Mouse (Mus musculus): ENCODE results near the gene Chrne. TPM values are rescaled to one million over a fixed set of nuclear protein-coding genes. Genes with fewer than 3 reads are reported as not detected.

The Chrne gene
- polyA plus RNA-seq, 1 experiment = 0.07 TPM

Other genes starting within 250 kb of the Chrne start
- 11.9 and 12.4 TPM in 2 replicates for gene Pelp1, start 209.2 kb downstream of the Chrne start, polyA plus RNA-seq (2012; rRNA removed)
- gene Arrb2, start 186.6 kb downstream of the Chrne start, polyA plus RNA-seq (2012; rRNA removed) = 31.7 and 36.2 TPM in 2 replicates
- 28.0 and 31.7 TPM in 2 replicates for gene Med11, start 167.3 kb downstream of the Chrne start, polyA plus RNA-seq (2012; rRNA removed)
- 4.6 and 5.0 TPM in 2 replicates for gene Zmynd15, start 159.8 kb downstream of the Chrne start, polyA plus RNA-seq (2012; rRNA removed)
- gene Cxcl16, start 159.2 kb downstream of the Chrne start, polyA plus RNA-seq (2012; rRNA removed) = 31.8 and 40.5 TPM in 2 replicates
- gene Tm4sf5, start 114.0 kb downstream of the Chrne start, polyA plus RNA-seq (2012; rRNA removed) = 168 and 625 TPM in 2 replicates
- 0.19 TPM in 1 of 2 replicates, not detected in the other for gene Vmo1, start 104.6 kb downstream of the Chrne start, polyA plus RNA-seq (2012; rRNA removed)
- 0.98 and 4.7 TPM in 2 replicates for gene Gltpd2, start 100.0 kb downstream of the Chrne start, polyA plus RNA-seq (2012; rRNA removed)
- 394 and 397 TPM in 2 replicates for gene Psmb6, start 93.8 kb downstream of the Chrne start, polyA plus RNA-seq (2012; rRNA removed)
- not detected in 2 replicates for gene Gm40193, start 86.3 kb downstream of the Chrne start, polyA plus RNA-seq (2012; rRNA removed)
- 15.4 and 30.5 TPM in 2 replicates for gene Pld2, start 79.2 kb downstream of the Chrne start, polyA plus RNA-seq (2012; rRNA removed)
- 41.3 and 75.5 TPM in 2 replicates for gene Mink1, start 56.3 kb downstream of the Chrne start, polyA plus RNA-seq (2012; rRNA removed)
- not detected in 2 replicates for gene 4930544D05Rik, start 3.4 kb downstream of the Chrne start, polyA plus RNA-seq (2012; rRNA removed)
- 0.04 TPM in 1 of 2 replicates, not detected in the other for gene Gp1ba, start 19.9 kb upstream of the Chrne start, polyA plus RNA-seq (2012; rRNA removed)
- 76.9 and 101 TPM in 2 replicates for gene Rnf167, start 28.0 kb upstream of the Chrne start, polyA plus RNA-seq (2012; rRNA removed)
- gene Slc25a11, start 28.3 kb upstream of the Chrne start, polyA plus RNA-seq (2012; rRNA removed) = 118 and 151 TPM in 2 replicates
- 2,199 and 2,395 TPM in 2 replicates for gene Pfn1, start 35.4 kb upstream of the Chrne start, polyA plus RNA-seq (2012; rRNA removed)
- 19.9 and 31.2 TPM in 2 replicates for gene Eno3, start 38.0 kb upstream of the Chrne start, polyA plus RNA-seq (2012; rRNA removed)
- gene Spag7, start 50.2 kb upstream of the Chrne start, polyA plus RNA-seq (2012; rRNA removed) = 35.9 and 39.8 TPM in 2 replicates
- 48.8 and 53.2 TPM in 2 replicates for gene Camta2, start 68.9 kb upstream of the Chrne start, polyA plus RNA-seq (2012; rRNA removed)
- gene Inca1, start 80.9 kb upstream of the Chrne start, polyA plus RNA-seq (2012; rRNA removed) = 0.95 and 0.99 TPM in 2 replicates
- gene Kif1c, start 81.3 kb upstream of the Chrne start, polyA plus RNA-seq (2012; rRNA removed) = 62.0 and 74.5 TPM in 2 replicates
- 0.92 and 1.9 TPM in 2 replicates for gene Zfp3, start 145.0 kb upstream of the Chrne start, polyA plus RNA-seq (2012; rRNA removed)
- gene Scimp, start 193.4 kb upstream of the Chrne start, polyA plus RNA-seq (2012; rRNA removed) = 2.0 and 3.8 TPM in 2 replicates
- 1.9 and 2.3 TPM in 2 replicates for gene Rabep1, start 225.6 kb upstream of the Chrne start, polyA plus RNA-seq (2012; rRNA removed)

Data from large intestine, adult 2 months (tissue).